Mouse (Mus musculus): ENCODE data around the gene Gm20388. TPM values are rescaled to one million over a fixed set of nuclear protein-coding genes. Genes with fewer than 3 reads are reported as not detected.
A peak's percentile ranks its signal among the peaks of the same experiment; 100 is the strongest.

Gene Gm20388
- polyA plus RNA-seq, 1 experiment from 2014 or later: not detected

- H3K36me3 ChIP-seq: peaks cover 18% of the 10 kb centered on the region
- H3K4me1 ChIP-seq: peaks cover 13% of the 10 kb centered on the region
- no peak overlapping the region for H3K27ac ChIP-seq
- H3K27me3 ChIP-seq: no peaks in the 10 kb centered on the region
- no peaks in the 10 kb centered on the region for H3K9me3 ChIP-seq
- H3K4me3 ChIP-seq: no peak overlapping the region
- no peak for ATAC-seq (ENCODE audit: insufficient number of reproducible peaks, insufficient read depth, low FRiP score, low TSS enrichment, low read depth)
- 71% methylated on average over 7 of the region's 7 CpGs for WGBS
- H3K4me2 ChIP-seq: no peak overlapping the region
- no peak overlapping the region for H3K9ac ChIP-seq
Measured at GRCm38 (mm10) chr8:122512392-122512791, 2601.8 kb downstream of the Gm20388 start.

- no peak overlapping the region for H3K4me3 ChIP-seq
- H3K36me3 ChIP-seq: peaks cover 11% of the 10 kb centered on the region; the same call in 1 of the 2 replicates
- no peak overlapping the region for H3K4me2 ChIP-seq
- H3K27ac ChIP-seq: no peak overlapping the region
- WGBS: 92% methylated on average over 14 of the region's 14 CpGs
- H3K4me1 ChIP-seq: peaks cover 26% of the 10 kb centered on the region
- no peaks in the 10 kb centered on the region for H3K9me3 ChIP-seq
- no peak for ATAC-seq (ENCODE audit: insufficient number of reproducible peaks, insufficient read depth, low FRiP score, low TSS enrichment, low read depth)
- no peaks in the 10 kb centered on the region for H3K27me3 ChIP-seq
- H3K9ac ChIP-seq: no peak overlapping the region
Measured at GRCm38 (mm10) chr8:122515699-122516098, 2605.1 kb downstream of the Gm20388 start.

- peaks cover 19% of the 10 kb centered on the region for H3K4me1 ChIP-seq
- 0 out of 2 replicates have a peak, but pooled peaks cover under 1% of the 10 kb centered on the region for H3K36me3 ChIP-seq
- H3K27me3 ChIP-seq: no peaks in the 10 kb centered on the region
- H3K9me3 ChIP-seq: no peaks in the 10 kb centered on the region
- ATAC-seq (ENCODE audit: insufficient number of reproducible peaks, insufficient read depth, low FRiP score, low TSS enrichment, low read depth): no peak
- H3K27ac ChIP-seq: peak overlapping the region; percentile 60
- WGBS: 9% methylated on average over 6 of the region's 6 CpGs
- no peak overlapping the region for H3K4me3 ChIP-seq
- peak overlapping the region; percentile 32; the same call in 1 of the 2 replicates for H3K9ac ChIP-seq
- H3K4me2 ChIP-seq: no peak overlapping the region
Measured at GRCm38 (mm10) chr8:122517541-122518190, 2607.0 kb downstream of the Gm20388 start.

GRCm38 (mm10) chr8:122520611-122521010, 2610.0 kb downstream of the Gm20388 start:
- H3K4me2 ChIP-seq: no peak overlapping the region
- no peak overlapping the region for H3K4me3 ChIP-seq
- no peaks in the 10 kb centered on the region for H3K27me3 ChIP-seq
- no peaks in the 10 kb centered on the region for H3K9me3 ChIP-seq
- H3K27ac ChIP-seq: no peak overlapping the region
- no peak for ATAC-seq (ENCODE audit: insufficient number of reproducible peaks, insufficient read depth, low FRiP score, low TSS enrichment, low read depth)
- H3K9ac ChIP-seq: no peak overlapping the region
- no peaks in the 10 kb centered on the region for H3K36me3 ChIP-seq
- 75% methylated on average over 11 of the region's 11 CpGs for WGBS
- peaks cover 47% of the 10 kb centered on the region for H3K4me1 ChIP-seq

GRCm38 (mm10) chr8:122522796-122523651, 2612.4 kb downstream of the Gm20388 start:
- H3K9me3 ChIP-seq: no peaks in the 10 kb centered on the region
- no peaks in the 10 kb centered on the region for H3K27me3 ChIP-seq
- peaks cover 3% of the 10 kb centered on the region; the same call in 1 of the 2 replicates for H3K36me3 ChIP-seq
- WGBS: 55% methylated on average over 14 of the region's 14 CpGs
- H3K4me1 ChIP-seq: peaks cover 51% of the 10 kb centered on the region
- H3K4me2 ChIP-seq: peak overlapping the region; percentile 42
- no peak overlapping the region for H3K4me3 ChIP-seq
- H3K9ac ChIP-seq: peak overlapping the region; percentile 51; the same call in 1 of the 2 replicates
- no peak for ATAC-seq (ENCODE audit: insufficient number of reproducible peaks, insufficient read depth, low FRiP score, low TSS enrichment, low read depth)
- peak overlapping the region; percentile 68 for H3K27ac ChIP-seq

GRCm38 (mm10) chr8:122523652-122524360, 2613.2 kb downstream of the Gm20388 start:
- Histone ChIP-seq H3K27ac (peak overlapping the region; percentile 68), H3K4me1 (peaks cover 44% of the 10 kb centered on the region), H3K9me3 (no peaks in the 10 kb centered on the region), H3K36me3 (peaks cover 7% of the 10 kb centered on the region; the same call in 1 of the 2 replicates), H3K9ac (peak overlapping the region; percentile 51), H3K4me2 (peak overlapping the region; percentile 42), H3K27me3 (no peaks in the 10 kb centered on the region), H3K4me3 (no peak overlapping the region)
- ATAC-seq (ENCODE audit: insufficient number of reproducible peaks, insufficient read depth, low FRiP score, low TSS enrichment, low read depth): no peak
- WGBS: 16% methylated on average over 23 of the region's 23 CpGs

GRCm38 (mm10) chr8:122524506-122524905, 2613.9 kb downstream of the Gm20388 start:
- H3K4me1 ChIP-seq: peaks cover 44% of the 10 kb centered on the region
- no peaks in the 10 kb centered on the region for H3K9me3 ChIP-seq
- H3K9ac ChIP-seq: peak overlapping the region; percentile 51
- H3K27me3 ChIP-seq: no peaks in the 10 kb centered on the region
- peak overlapping the region; percentile 68 for H3K27ac ChIP-seq
- ATAC-seq (ENCODE audit: insufficient number of reproducible peaks, insufficient read depth, low FRiP score, low TSS enrichment, low read depth): no peak
- 83% methylated on average over 6 of the region's 6 CpGs for WGBS
- H3K4me3 ChIP-seq: no peak overlapping the region
- peaks cover 7% of the 10 kb centered on the region; the same call in 1 of the 2 replicates for H3K36me3 ChIP-seq
- no peak overlapping the region for H3K4me2 ChIP-seq

GRCm38 (mm10) chr8:122525004-122525403, 2614.4 kb downstream of the Gm20388 start:
- no peak overlapping the region for H3K4me2 ChIP-seq
- no peaks in the 10 kb centered on the region for H3K27me3 ChIP-seq
- H3K9me3 ChIP-seq: no peaks in the 10 kb centered on the region
- WGBS: 67% methylated on average over 6 of the region's 6 CpGs
- H3K9ac ChIP-seq: no peak overlapping the region
- no peak overlapping the region; the same call in 1 of the 2 replicates for H3K27ac ChIP-seq
- peaks cover 44% of the 10 kb centered on the region for H3K4me1 ChIP-seq
- ATAC-seq (ENCODE audit: insufficient number of reproducible peaks, insufficient read depth, low FRiP score, low TSS enrichment, low read depth): no peak
- H3K4me3 ChIP-seq: no peak overlapping the region
- peaks cover 7% of the 10 kb centered on the region; the same call in 1 of the 2 replicates for H3K36me3 ChIP-seq

- Histone ChIP-seq H3K4me2 (no peak overlapping the region), H3K4me1 (peaks cover 44% of the 10 kb centered on the region), H3K4me3 (no peak overlapping the region), H3K9me3 (no peaks in the 10 kb centered on the region), H3K9ac (0 out of 2 replicates have a peak overlapping the region, but pooled peaks have one; percentile 11), H3K27ac (peak overlapping the region; percentile 48; the same call in 1 of the 2 replicates), H3K27me3 (no peaks in the 10 kb centered on the region), H3K36me3 (peaks cover 7% of the 10 kb centered on the region; the same call in 1 of the 2 replicates)
- ATAC-seq (ENCODE audit: insufficient number of reproducible peaks, insufficient read depth, low FRiP score, low TSS enrichment, low read depth): no peak
- 68% methylated on average over 3 of the region's 3 CpGs for WGBS
Measured at GRCm38 (mm10) chr8:122526084-122526483, 2615.4 kb downstream of the Gm20388 start.

- peak overlapping the region; percentile 48; the same call in 1 of the 2 replicates for H3K27ac ChIP-seq
- ATAC-seq (ENCODE audit: insufficient number of reproducible peaks, insufficient read depth, low FRiP score, low TSS enrichment, low read depth): no peak
- H3K4me1 ChIP-seq: peaks cover 47% of the 10 kb centered on the region
- H3K4me2 ChIP-seq: no peak overlapping the region
- WGBS: 63% methylated on average over 7 of the region's 7 CpGs
- no peaks in the 10 kb centered on the region for H3K9me3 ChIP-seq
- no peak overlapping the region for H3K4me3 ChIP-seq
- H3K36me3 ChIP-seq: peaks cover 7% of the 10 kb centered on the region; the same call in 1 of the 2 replicates
- H3K9ac ChIP-seq: 0 out of 2 replicates have a peak overlapping the region, but pooled peaks have one; percentile 11
- H3K27me3 ChIP-seq: no peaks in the 10 kb centered on the region
Measured at GRCm38 (mm10) chr8:122526526-122527170, 2616.0 kb downstream of the Gm20388 start.
